Mouse (Mus musculus): Measurements from ENCODE around the gene Mrgprb4.

Gene Mrgprb4

DNA sequence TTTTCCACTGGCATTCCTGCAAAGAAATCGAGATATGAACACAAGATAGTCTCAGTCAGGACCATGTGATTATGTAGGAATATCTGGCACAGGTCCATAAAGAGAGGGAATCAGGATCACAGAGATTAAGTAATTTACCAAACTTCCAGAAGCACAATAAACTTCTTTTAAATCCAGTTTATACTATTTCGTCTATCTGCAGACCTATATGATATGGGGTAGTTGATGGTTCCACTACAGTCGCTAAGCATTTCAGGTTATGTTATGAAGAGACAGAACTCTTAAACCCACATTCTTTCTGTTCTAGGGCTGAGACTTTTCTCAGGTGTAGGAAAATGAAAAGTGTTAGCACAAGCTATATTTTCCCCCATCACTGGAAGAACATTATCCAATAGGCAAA lies at the start of gene Mrgprb4:
Gene Mrgprb4, minus strand, starts transcription at position 101 of the 400 bp plus-strand sequence.
- no peak for DNase-seq (ENCODE audit: low spot score)

DNA sequence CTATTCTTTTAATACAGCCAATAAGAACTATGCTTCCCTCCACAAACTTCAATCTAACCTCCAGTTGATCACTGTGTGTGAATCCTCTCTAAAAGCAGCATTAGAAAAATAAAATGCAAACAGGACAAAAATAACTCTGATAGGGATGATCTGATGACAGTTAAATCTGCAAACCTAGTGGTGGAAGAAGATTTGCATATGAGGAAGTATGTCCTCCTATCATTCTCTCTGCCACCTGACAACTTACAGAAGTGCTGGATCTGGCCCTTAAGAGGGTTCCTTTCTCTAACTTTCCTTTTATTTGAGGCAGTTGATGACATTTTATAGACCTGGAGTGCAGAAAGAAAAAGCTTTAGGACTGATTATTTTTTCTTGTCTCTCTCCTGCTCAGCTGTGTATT lies 27.0 kb upstream of the Mrgprb4 start:
- no peak for DNase-seq (ENCODE audit: low spot score)

DNA sequence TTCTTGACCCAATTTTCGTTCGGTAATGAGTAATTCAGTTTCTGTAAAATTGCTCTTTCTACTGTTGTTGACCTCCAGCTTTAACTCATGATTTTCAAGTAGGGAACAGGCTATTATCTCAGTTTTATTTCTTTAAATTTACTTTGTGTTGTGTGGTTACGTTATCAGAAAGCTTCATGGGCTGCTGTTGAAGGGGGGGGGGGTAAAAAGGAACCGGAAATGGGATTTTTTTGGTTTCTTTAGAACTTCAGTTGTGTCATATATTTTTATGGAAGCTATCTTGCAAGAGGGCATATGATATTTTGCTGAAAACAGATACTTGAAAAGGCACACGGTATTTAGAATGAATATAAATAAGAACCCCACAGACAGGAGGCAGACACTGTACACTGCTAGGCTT lies 26.0 kb upstream of the Mrgprb4 start:
- no peak for DNase-seq (ENCODE audit: low spot score)

DNA sequence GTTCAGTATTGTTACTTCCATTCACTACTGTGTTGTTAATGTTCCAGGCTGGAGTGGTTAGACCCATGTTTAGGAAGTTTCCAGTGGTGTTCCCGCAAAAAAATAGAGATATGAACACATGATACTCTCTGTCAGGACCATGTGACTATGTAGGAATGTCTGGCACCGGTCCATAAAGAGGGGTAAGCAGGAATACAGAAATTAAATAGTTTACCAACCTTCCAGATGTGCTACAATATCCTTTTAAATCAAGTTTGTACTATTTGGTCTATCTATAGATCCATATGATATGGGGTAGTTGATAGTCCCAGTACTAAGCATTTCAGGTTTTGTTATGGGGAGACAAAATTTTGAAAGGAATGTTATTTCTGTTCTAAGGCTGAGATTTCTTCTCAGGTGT lies 30.2 kb downstream of the Mrgprb4 start, which contains the start of gene Mrgprb5:
Gene Mrgprb5, minus strand, starts transcription at position 101 of the 400 bp plus-strand sequence.
- no peak for DNase-seq (ENCODE audit: low spot score)

DNA sequence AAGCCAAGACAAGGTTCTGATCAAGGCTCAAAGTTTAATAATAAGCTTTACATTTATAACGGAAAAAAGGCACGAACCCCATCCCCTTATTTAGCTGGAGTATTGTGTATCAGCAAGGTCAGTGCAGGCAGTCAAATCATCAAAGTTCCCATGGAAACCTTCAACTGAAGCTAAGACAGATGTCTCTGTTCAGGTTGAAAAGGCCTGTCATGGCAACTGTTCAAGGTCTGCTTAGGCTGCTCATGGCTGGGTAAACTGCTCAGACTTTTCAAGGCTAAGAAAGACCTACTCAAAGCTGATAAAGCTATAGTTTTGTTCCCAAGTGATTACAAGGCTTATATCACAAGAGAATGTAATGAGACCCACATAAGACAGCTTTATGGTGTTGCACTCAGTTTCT lies 31.6 kb downstream of the Mrgprb4 start:
- DNase-seq (ENCODE audit: low spot score): no peak
